Mouse (Mus musculus): ENCODE data around the gene Klhdc8b. TPM values are rescaled to one million over a fixed set of nuclear protein-coding genes. Genes with fewer than 3 reads are reported as not detected.
A peak's percentile ranks its signal among the peaks of the same experiment; 100 is the strongest.

Klhdc8b gene
- polyA plus RNA-seq, 1 experiment from 2014 or later = 32.5 TPM

DNA sequence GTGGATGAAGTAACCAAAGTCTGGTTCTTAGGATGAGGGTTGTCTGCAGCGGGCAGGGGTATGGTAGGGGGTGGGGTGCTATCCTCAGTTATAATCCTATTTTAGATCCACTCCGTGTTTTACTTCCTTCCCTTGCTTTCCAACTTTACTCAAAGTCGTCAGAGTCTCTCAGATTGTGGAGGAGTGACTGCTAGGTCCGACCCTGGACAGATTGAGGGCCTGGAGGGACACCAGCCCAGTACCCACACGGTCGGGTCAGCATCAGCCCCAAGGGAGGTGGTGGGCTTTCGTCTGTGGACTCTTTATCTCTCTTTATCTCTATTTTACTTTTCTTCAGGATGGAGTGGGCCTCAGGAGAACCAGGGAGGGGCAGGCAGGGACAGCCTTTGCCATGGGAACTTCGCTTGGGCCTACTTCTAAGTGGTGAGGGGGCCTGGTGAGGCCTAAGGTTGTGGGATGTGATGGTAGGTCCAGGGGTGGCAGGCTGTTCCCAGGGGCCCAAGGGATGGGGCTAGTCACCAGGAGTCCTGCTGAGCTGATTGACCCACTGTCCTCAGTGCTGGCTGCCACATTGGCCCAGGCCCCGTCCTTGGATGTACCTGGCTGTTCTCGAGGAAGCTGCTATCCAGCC lies 18.5 kb upstream of the Klhdc8b start, which contains the start of gene Lamb2:
Lamb2 (plus strand) TSS at position 16 of the 631 bp plus-strand sequence.
- peak within 1 kb of the TSS; percentile 65 for H3K9ac ChIP-seq
- WGBS = 7% methylated on average over 10 of the region's 10 CpGs
- H3K4me2 ChIP-seq = peak within 1 kb of the TSS; percentile 85
- H3K4me1 ChIP-seq = peaks cover 28% of the 10 kb centered on the region
- no peaks in the 10 kb centered on the region for H3K27me3 ChIP-seq
- peaks cover 37% of the 10 kb centered on the region for H3K36me3 ChIP-seq
- peak within 1 kb of the TSS; percentile 65 for H3K4me3 ChIP-seq
- ATAC-seq (ENCODE audit: insufficient number of reproducible peaks, low FRiP score, low TSS enrichment, low read depth) = peak; percentile 57; the same call in 1 of the 2 replicates
- no peaks in the 10 kb centered on the region for H3K9me3 ChIP-seq
- H3K27ac ChIP-seq = peak within 1 kb of the TSS; percentile 92

DNA sequence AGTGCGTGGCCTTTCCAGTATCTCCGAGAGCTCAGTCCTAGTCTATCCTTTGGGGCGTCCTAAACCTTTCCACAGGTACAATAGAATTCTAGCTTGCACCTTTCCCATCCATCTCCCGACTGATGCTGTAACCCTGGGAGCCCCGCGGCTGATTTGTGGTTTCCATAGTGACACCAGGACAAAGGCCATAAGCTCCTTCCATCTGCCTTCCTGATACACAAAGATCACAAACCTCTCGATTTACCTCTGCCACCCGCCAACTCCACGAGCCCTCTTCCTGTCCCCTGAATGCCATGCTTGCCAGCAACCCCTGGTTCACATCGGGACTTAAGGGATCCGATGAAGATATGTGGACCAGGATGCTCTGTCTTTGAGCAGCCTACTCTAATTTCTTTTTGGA lies 17.9 kb upstream of the Klhdc8b start:
- Histone ChIP-seq H3K9me3 (no peaks in the 10 kb centered on the region), H3K27me3 (no peaks in the 10 kb centered on the region), H3K36me3 (peaks cover 33% of the 10 kb centered on the region), H3K4me2 (peak overlapping the region; percentile 85), H3K4me3 (peak overlapping the region; percentile 65), H3K4me1 (peaks cover 28% of the 10 kb centered on the region), H3K27ac (peak overlapping the region; percentile 92), H3K9ac (no peak overlapping the region)
- ATAC-seq (ENCODE audit: insufficient number of reproducible peaks, low FRiP score, low TSS enrichment, low read depth) = no peak
- WGBS = 41% methylated on average over 11 of the region's 11 CpGs

DNA sequence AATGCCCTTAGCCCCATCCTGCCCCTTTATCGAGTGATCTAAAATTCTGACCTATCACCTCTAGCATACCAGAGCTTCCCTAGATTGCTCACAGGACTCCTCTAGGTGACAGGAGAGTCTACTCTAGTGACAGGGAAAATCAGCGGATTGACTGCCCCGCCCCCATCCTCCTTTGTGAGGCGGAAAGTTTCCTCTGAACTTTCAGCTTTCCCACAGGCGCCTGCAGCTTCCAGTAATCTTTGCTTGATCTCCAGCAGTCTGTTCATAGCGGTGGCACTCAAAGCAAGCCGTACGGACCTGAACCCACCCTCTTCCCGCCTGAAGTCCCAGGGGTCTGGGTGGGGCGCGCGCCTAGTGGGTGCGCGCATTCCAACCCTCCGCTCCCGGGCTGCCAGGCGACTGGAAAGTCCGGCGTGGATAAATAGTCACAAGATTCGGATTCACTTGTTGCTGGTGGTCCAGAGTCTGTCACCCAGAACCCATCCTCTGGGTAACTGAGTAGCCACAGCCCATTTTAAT lies 17.3 kb upstream of the Klhdc8b start:
- peak; percentile 76; the same call in 1 of the 2 replicates for ATAC-seq (ENCODE audit: insufficient number of reproducible peaks, low FRiP score, low TSS enrichment, low read depth)
- H3K27me3 ChIP-seq = no peaks in the 10 kb centered on the region
- H3K4me3 ChIP-seq = peak overlapping the region; percentile 65
- peak overlapping the region; percentile 33; the same call in 1 of the 2 replicates for H3K9ac ChIP-seq
- H3K4me1 ChIP-seq = peaks cover 28% of the 10 kb centered on the region
- no peaks in the 10 kb centered on the region for H3K9me3 ChIP-seq
- H3K36me3 ChIP-seq = peaks cover 28% of the 10 kb centered on the region
- under 1% methylated on average over 20 of the region's 20 CpGs for WGBS
- H3K4me2 ChIP-seq = peak overlapping the region; percentile 53
- H3K27ac ChIP-seq = peak overlapping the region; percentile 92

DNA sequence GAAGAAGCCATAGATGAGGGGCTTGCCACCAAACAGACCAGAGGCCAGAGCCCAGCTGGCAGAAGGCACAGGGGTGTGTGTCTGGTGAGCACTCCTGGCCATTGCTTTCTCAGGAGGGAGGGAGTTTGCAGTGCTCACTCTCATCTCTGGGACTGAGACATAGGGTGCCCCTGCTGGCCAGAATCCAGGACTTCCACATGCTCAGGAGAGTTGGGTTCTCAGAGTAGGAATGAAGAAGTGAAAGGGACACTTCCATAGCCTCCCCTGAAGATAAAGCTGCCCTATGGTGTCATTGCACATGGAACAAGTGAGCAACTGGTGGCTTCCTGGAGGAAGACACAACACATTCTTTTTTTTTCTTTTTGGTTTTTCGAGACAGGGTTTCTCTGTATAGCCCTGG lies 13.1 kb upstream of the Klhdc8b start:
- Histone ChIP-seq H3K36me3 (no peaks in the 10 kb centered on the region), H3K27me3 (no peaks in the 10 kb centered on the region), H3K9ac (no peak overlapping the region), H3K4me2 (no peak overlapping the region), H3K4me1 (peaks cover 6% of the 10 kb centered on the region), H3K27ac (no peak overlapping the region), H3K9me3 (no peaks in the 10 kb centered on the region), H3K4me3 (no peak overlapping the region)
- no peak for ATAC-seq (ENCODE audit: insufficient number of reproducible peaks, low FRiP score, low TSS enrichment, low read depth)
- WGBS = 55% methylated on average over 1 of the region's 1 CpGs

DNA sequence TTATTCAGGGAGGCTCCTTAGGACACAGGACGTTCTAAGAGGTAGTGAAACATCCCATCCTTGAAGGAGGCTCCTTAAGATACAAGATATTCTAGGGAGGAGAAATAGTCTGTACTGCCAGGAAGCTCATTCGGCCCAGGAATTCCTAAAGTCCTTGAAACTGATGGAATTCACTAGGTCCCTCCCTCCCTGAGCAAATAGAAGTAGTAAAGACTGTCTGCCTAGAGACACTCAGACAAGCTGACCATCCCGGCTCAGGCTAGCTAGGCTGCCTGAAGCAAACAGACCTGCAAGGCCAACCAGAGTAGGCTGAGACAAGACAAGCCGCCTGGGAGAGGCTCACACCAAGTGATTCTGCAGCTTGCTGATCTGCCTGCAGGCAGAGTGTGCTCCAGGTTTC lies 8.5 kb upstream of the Klhdc8b start:
- Histone ChIP-seq H3K4me2 (no peak overlapping the region), H3K9me3 (no peaks in the 10 kb centered on the region), H3K27ac (no peak overlapping the region), H3K36me3 (peaks cover 27% of the 10 kb centered on the region), H3K4me1 (no peaks in the 10 kb centered on the region), H3K4me3 (no peak overlapping the region), H3K27me3 (no peaks in the 10 kb centered on the region), H3K9ac (no peak overlapping the region)
- ATAC-seq (ENCODE audit: insufficient number of reproducible peaks, low FRiP score, low TSS enrichment, low read depth) = no peak
- WGBS = 70% methylated on average over 4 of the region's 4 CpGs

DNA sequence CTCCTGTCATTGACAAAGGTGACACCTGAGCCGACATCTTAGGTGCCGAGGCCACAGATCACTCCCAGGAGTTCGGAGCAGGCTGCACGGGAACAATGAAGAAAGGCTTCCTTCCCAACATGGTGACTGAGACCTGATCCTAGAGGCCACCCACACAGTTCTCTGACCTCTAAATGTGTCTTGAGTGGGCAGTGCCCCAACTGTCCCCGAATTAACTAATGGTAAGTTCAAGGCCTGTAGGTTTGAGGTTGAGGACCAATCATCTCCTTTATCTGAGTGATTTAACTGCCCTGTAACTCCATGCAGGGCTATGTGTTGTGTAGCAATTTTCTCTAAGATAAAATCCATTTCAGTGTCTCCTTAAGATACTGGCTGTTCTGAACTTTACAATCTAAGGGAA lies 8.0 kb upstream of the Klhdc8b start:
- 71% methylated on average over 5 of the region's 5 CpGs for WGBS
- H3K9me3 ChIP-seq = no peaks in the 10 kb centered on the region
- H3K27ac ChIP-seq = no peak overlapping the region
- no peak for ATAC-seq (ENCODE audit: insufficient number of reproducible peaks, low FRiP score, low TSS enrichment, low read depth)
- H3K4me3 ChIP-seq = no peak overlapping the region
- no peaks in the 10 kb centered on the region for H3K27me3 ChIP-seq
- H3K4me2 ChIP-seq = no peak overlapping the region
- H3K36me3 ChIP-seq = peaks cover 31% of the 10 kb centered on the region
- no peaks in the 10 kb centered on the region for H3K4me1 ChIP-seq
- H3K9ac ChIP-seq = no peak overlapping the region

DNA sequence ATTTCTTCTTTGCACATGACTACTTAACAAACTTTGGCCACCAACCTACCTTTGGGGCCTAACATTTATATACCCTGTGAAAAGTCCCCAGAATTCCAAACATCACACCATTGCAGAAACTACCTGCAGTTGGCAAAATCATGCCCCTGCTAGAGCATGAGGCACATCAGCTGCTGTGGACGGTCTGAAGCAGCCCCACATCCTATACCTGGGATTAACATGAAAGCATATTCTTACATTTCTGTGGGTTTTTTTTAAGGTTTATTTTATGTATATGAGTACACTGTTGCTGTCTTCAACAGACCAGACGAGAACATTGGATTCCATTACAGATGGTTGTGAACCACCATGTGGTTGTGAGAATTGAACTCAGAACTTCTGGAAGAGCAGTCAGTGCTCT lies 4.8 kb upstream of the Klhdc8b start:
- peaks cover 48% of the 10 kb centered on the region for H3K36me3 ChIP-seq
- no peak for ATAC-seq (ENCODE audit: insufficient number of reproducible peaks, low FRiP score, low TSS enrichment, low read depth)
- H3K4me3 ChIP-seq = no peak overlapping the region

DNA sequence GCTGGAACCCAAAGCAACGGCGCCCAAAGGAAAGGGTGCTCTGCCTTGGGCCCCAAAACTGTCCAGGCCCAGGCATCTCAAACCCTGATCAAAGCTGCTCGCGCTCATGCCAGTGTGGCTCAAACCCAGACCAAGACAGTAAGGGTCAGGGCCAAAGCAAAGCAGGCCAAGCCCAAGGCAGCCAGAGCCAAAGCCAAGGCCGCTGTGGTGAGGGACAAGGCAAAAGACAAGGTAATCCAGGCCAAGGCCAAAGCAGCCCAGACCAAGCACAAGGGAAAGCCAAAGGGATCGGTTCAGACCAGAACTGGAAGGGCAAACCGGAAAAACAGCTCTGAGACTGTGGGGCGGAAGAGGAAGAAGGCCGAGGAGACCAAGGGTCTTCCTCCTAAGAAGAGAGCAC lies 2.3 kb upstream of the Klhdc8b start:
- H3K27me3 ChIP-seq = no peaks in the 10 kb centered on the region
- no peaks in the 10 kb centered on the region for H3K9me3 ChIP-seq
- peaks cover 21% of the 10 kb centered on the region for H3K4me1 ChIP-seq
- H3K36me3 ChIP-seq = peaks cover 48% of the 10 kb centered on the region
- no peak for ATAC-seq (ENCODE audit: insufficient number of reproducible peaks, low FRiP score, low TSS enrichment, low read depth)
- 93% methylated on average over 9 of the region's 9 CpGs for WGBS
- no peak overlapping the region for H3K4me2 ChIP-seq
- H3K27ac ChIP-seq = no peak overlapping the region
- no peak overlapping the region for H3K9ac ChIP-seq
- H3K4me3 ChIP-seq = no peak overlapping the region

More for the DNA sequence above, 4.8 kb upstream of the Klhdc8b start:
- no peaks in the 10 kb centered on the region for H3K27me3 ChIP-seq
- no peaks in the 10 kb centered on the region for H3K9me3 ChIP-seq
- H3K9ac ChIP-seq = no peak overlapping the region
- 83% methylated on average over 2 of the region's 2 CpGs for WGBS
- H3K4me2 ChIP-seq = no peak overlapping the region
- H3K4me1 ChIP-seq = peaks cover 12% of the 10 kb centered on the region
- no peak overlapping the region for H3K27ac ChIP-seq

DNA sequence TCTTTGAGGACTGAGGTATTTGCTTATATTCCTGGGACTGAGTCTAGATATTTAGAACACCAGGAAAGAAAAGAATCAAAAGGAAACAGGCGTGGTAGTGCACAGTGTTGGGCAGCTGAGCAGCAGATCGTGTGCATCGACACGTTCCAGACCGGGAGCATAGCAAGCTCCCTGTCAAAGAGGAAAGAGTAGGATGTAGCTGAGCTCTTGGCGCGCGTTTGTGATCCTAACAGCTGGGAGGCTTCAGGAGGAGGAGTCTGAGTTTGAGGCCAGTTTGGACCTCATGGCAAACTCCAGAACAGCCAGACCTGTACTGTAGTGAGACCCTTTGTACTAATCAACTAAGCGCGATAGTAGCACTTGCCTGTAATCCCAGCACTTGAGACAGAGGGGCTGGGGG lies 811 bp upstream of the Klhdc8b start:
- Histone ChIP-seq H3K27ac (no peak overlapping the region), H3K4me2 (no peak overlapping the region), H3K9me3 (no peaks in the 10 kb centered on the region), H3K27me3 (no peaks in the 10 kb centered on the region), H3K4me1 (peaks cover 21% of the 10 kb centered on the region), H3K36me3 (peaks cover 43% of the 10 kb centered on the region), H3K9ac (no peak overlapping the region), H3K4me3 (0 out of 2 replicates have a peak overlapping the region, but pooled peaks have one; percentile 90)
- 88% methylated on average over 10 of the region's 10 CpGs for WGBS
- no peak for ATAC-seq (ENCODE audit: insufficient number of reproducible peaks, low FRiP score, low TSS enrichment, low read depth)

DNA sequence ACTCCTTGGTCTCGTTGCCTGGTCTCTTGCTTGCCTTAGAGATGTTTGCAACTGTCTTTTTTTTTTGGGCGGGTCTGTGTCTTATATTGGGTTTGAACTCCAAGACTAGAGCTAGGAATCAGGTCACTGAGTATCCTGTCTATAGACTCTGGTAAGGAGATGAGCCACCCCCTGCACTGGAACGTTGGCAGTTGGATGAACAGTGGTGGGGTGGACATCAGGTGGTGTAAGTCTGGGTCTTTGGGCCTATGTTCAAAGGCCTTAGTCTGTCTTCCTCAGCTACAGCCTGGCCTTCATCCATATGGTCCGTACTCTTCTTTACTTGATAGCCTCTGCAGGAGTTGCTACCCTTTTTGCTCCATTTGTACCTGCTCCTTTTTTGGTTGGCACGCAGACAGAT lies 294 bp upstream of the Klhdc8b start:
- H3K27me3 ChIP-seq = no peaks in the 10 kb centered on the region
- H3K27ac ChIP-seq = 0 out of 2 replicates have a peak overlapping the region, but pooled peaks have one; percentile 92
- ATAC-seq (ENCODE audit: insufficient number of reproducible peaks, low FRiP score, low TSS enrichment, low read depth) = no peak
- H3K9ac ChIP-seq = no peak overlapping the region
- no peaks in the 10 kb centered on the region for H3K9me3 ChIP-seq
- peak overlapping the region; percentile 69 for H3K4me2 ChIP-seq
- peaks cover 38% of the 10 kb centered on the region for H3K36me3 ChIP-seq
- 84% methylated on average over 5 of the region's 5 CpGs for WGBS
- peak overlapping the region; percentile 90 for H3K4me3 ChIP-seq
- peaks cover 21% of the 10 kb centered on the region for H3K4me1 ChIP-seq

DNA sequence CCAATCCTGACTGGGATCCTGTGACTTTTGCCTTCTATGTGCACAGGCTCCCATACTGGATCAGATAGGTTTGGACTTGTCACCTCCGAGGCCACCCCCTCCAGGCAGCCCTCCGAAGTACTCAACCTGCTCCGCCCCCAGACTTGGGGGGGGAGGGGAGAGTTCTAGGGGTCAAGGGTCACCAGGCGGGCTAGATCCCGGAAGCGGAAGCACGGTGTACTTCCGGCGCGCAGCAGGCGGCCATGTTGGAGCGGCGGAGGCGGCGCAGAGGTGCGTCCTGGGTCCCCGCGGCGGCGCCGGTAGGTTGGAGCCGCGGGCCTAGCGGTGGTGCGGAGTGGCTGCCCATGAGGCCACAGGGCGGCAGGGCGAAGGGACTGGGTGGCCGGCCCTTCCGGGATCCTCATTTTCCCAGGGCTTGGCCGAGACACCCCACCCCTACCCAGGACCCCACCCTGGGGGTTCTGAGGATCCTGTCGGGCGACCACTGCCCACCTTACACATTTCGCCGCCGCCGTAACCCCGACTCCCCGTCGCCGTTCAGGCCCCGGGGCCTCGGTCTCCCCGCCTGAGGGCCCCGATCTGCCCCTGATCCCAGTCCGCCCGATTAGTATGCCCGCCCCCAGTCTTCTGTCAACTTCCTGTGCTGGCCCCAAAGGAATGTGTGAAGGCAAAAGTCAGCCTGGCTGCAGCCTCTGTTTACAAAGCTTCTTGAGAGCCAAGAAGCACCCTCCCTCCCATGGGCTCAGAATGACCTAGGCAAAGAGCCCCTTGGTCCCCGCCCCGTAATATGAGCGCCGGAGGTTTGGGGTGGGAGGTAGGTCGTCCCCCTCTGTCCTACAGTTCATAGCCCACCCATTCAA lies 832 bp downstream of the Klhdc8b start, which contains the start of gene Ccdc71:
Ccdc71 (plus strand) TSS at position 209 of the 860 bp plus-strand sequence.
- WGBS = 1% methylated on average over 49 of the region's 52 CpGs
- H3K27ac ChIP-seq = peak within 1 kb of the TSS; percentile 92
- H3K27me3 ChIP-seq = no peaks in the 10 kb centered on the region
- peaks cover 29% of the 10 kb centered on the region for H3K36me3 ChIP-seq
- no peaks in the 10 kb centered on the region for H3K9me3 ChIP-seq
- peak within 1 kb of the TSS; percentile 90 for H3K4me3 ChIP-seq
- peak within 1 kb of the TSS; percentile 76 for H3K9ac ChIP-seq
- ATAC-seq (ENCODE audit: insufficient number of reproducible peaks, low FRiP score, low TSS enrichment, low read depth) = peak; percentile 66
- H3K4me1 ChIP-seq = peaks cover 21% of the 10 kb centered on the region
- peak within 1 kb of the TSS; percentile 69 for H3K4me2 ChIP-seq

DNA sequence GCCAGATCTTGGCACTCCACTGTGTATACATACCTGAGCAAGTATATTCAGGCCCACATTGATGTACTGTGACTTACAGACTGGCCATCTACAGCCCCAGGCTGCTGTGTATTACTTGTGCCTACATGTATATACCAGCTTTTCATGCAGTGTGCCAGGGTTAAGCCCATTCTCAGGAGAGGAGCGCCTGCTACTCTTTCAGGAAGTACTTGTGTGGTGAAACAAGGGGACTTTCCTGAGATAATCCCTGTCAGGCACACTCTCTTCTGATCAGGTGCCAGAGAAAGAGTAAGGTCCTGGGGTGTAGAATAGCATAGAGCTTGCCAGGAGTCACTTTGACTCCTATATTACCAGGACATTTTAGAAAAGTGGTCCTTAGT lies 1.5 kb downstream of the Klhdc8b start:
- peaks cover 21% of the 10 kb centered on the region for H3K4me1 ChIP-seq
- H3K4me2 ChIP-seq = peak overlapping the region; percentile 69
- H3K27ac ChIP-seq = peak overlapping the region; percentile 92
- H3K9me3 ChIP-seq = no peaks in the 10 kb centered on the region
- WGBS = 72% methylated on average over 1 of the region's 1 CpGs
- ATAC-seq (ENCODE audit: insufficient number of reproducible peaks, low FRiP score, low TSS enrichment, low read depth) = no peak
- H3K4me3 ChIP-seq = peak overlapping the region; percentile 90
- H3K36me3 ChIP-seq = peaks cover 22% of the 10 kb centered on the region
- H3K9ac ChIP-seq = no peak overlapping the region
- no peaks in the 10 kb centered on the region for H3K27me3 ChIP-seq
